Mouse (Mus musculus): ENCODE data around the gene Tnfaip1. TPM values are rescaled to one million over a fixed set of nuclear protein-coding genes. Genes with fewer than 3 reads are reported as not detected.
"Not testable (repeated sequence)": the region's sequence is repeated elsewhere in the genome, so short reads cannot be mapped to it uniquely, and the experiment has no call there.

Gene Tnfaip1
- polyA plus RNA-seq, 2 experiments = 6.7 to 12.6 TPM

- DNase-seq (ENCODE audit: low read depth in 3 of 3, low spot score in 3 of 3) (no peak), ATAC-seq (ENCODE audit: insufficient read depth) (no peak)
- WGBS (ENCODE audit: insufficient replicate concordance) = 64% methylated on average over 4 of the region's 4 CpGs
- Histone ChIP-seq H3K9me3 (ENCODE audit: control insufficient read depth, low read length) (no peaks in the 10 kb centered on the region), H3K4me3 (ENCODE audit: insufficient read depth in 1 of 2, low read depth in 2 of 2, low read length in 2 of 2) (no peak overlapping the region), H3K36me3 (replicated peaks; ENCODE audit: control insufficient read depth, insufficient read depth, low read depth) (peaks cover 8% of the 10 kb centered on the region), H3K9ac (replicated peaks) (no peak overlapping the region), H3K27me3 (ENCODE audit: control insufficient read depth, insufficient read depth, low read length) (no peaks in the 10 kb centered on the region), H3K4me2 (ENCODE audit: low read depth) (peak overlapping the region; percentile 97), H3K27ac (no peak overlapping the region), H3K4me1 (replicated peaks; ENCODE audit: control insufficient read depth in 2 of 2, insufficient read depth in 2 of 2, low read length in 1 of 2) (peaks cover 13 to 18% of the 10 kb centered on the region in 2 experiments)
- TF ChIP-seq CTCF (IDR thresholded peaks at IDR 0.05; ENCODE audit: low read depth) (no peak), EP300 (IDR thresholded peaks at IDR 0.05; ENCODE audit: low read depth) (no peak)
Measured at GRCm38 (mm10) chr11:78534516-78534915, 1.6 kb downstream of the Tnfaip1 start.

GRCm38 (mm10) chr11:78531515-78531914 is 4.6 kb downstream of the Tnfaip1 start:
- not testable (repeated sequence) for H3K9me3 ChIP-seq (ENCODE audit: control insufficient read depth, low read length); ATAC-seq (ENCODE audit: insufficient read depth); H3K4me1 ChIP-seq (replicated peaks; ENCODE audit: control insufficient read depth in 2 of 2, insufficient read depth in 2 of 2, low read length in 1 of 2); H3K9ac ChIP-seq (replicated peaks); H3K27me3 ChIP-seq (ENCODE audit: control insufficient read depth, insufficient read depth, low read length); H3K36me3 ChIP-seq (replicated peaks; ENCODE audit: control insufficient read depth, insufficient read depth, low read depth); H3K27ac ChIP-seq; H3K4me2 ChIP-seq (ENCODE audit: low read depth); H3K4me3 ChIP-seq (ENCODE audit: insufficient read depth in 1 of 2, low read depth in 2 of 2, low read length in 2 of 2); DNase-seq (ENCODE audit: low read depth in 3 of 3, low spot score in 3 of 3)
- WGBS (ENCODE audit: insufficient replicate concordance) = 69% methylated on average over 10 of the region's 10 CpGs

GRCm38 (mm10) chr11:78531046-78531445 is 5.1 kb downstream of the Tnfaip1 start:
- DNase-seq (ENCODE audit: low read depth in 3 of 3, low spot score in 3 of 3) (no peak), ATAC-seq (ENCODE audit: insufficient read depth) (no peak)
- 53% methylated on average over 6 of the region's 6 CpGs for WGBS (ENCODE audit: insufficient replicate concordance)
- H3K4me3 ChIP-seq (ENCODE audit: insufficient read depth in 1 of 2, low read depth in 2 of 2, low read length in 2 of 2) = no peak overlapping the region
- no peak overlapping the region for H3K9ac ChIP-seq (replicated peaks)
- peaks cover 7 to 10% of the 10 kb centered on the region in 2 experiments for H3K4me1 ChIP-seq (replicated peaks; ENCODE audit: control insufficient read depth in 2 of 2, insufficient read depth in 2 of 2, low read length in 1 of 2)
- H3K9me3 ChIP-seq (ENCODE audit: control insufficient read depth, low read length) = no peaks in the 10 kb centered on the region
- no peak overlapping the region for H3K27ac ChIP-seq
- no peak for TF ChIP-seq CTCF (IDR thresholded peaks at IDR 0.05; ENCODE audit: low read depth)
- no peak for TF ChIP-seq EP300 (IDR thresholded peaks at IDR 0.05; ENCODE audit: low read depth)
- no peaks in the 10 kb centered on the region for H3K27me3 ChIP-seq (ENCODE audit: control insufficient read depth, insufficient read depth, low read length)
- no peak overlapping the region for H3K4me2 ChIP-seq (ENCODE audit: low read depth)
- no peaks in the 10 kb centered on the region for H3K36me3 ChIP-seq (replicated peaks; ENCODE audit: control insufficient read depth, insufficient read depth, low read depth)

GRCm38 (mm10) chr11:78530001-78530400 is 6.1 kb downstream of the Tnfaip1 start:
- Histone ChIP-seq H3K36me3 (replicated peaks; ENCODE audit: control insufficient read depth, insufficient read depth, low read depth) (no peaks in the 10 kb centered on the region), H3K9ac (replicated peaks) (no peak overlapping the region), H3K27ac (no peak overlapping the region), H3K9me3 (ENCODE audit: control insufficient read depth, low read length) (no peaks in the 10 kb centered on the region), H3K27me3 (ENCODE audit: control insufficient read depth, insufficient read depth, low read length) (no peaks in the 10 kb centered on the region), H3K4me2 (ENCODE audit: low read depth) (no peak overlapping the region), H3K4me3 (ENCODE audit: insufficient read depth in 1 of 2, low read depth in 2 of 2, low read length in 2 of 2) (no peak overlapping the region), H3K4me1 (replicated peaks; ENCODE audit: control insufficient read depth in 2 of 2, insufficient read depth in 2 of 2, low read length in 1 of 2) (peaks cover 2 to 4% of the 10 kb centered on the region in 2 experiments)
- TF ChIP-seq EP300 (IDR thresholded peaks at IDR 0.05; ENCODE audit: low read depth) (no peak), CTCF (IDR thresholded peaks at IDR 0.05; ENCODE audit: low read depth) (no peak)
- ATAC-seq (ENCODE audit: insufficient read depth) = no peak
- DNase-seq (ENCODE audit: low read depth in 3 of 3, low spot score in 3 of 3) = no peak
- WGBS (ENCODE audit: insufficient replicate concordance) = 76% methylated on average over 12 of the region's 12 CpGs

- DNase-seq (ENCODE audit: low read depth in 3 of 3, low spot score in 3 of 3) (no peak), ATAC-seq (ENCODE audit: insufficient read depth) (no peak)
- no peak overlapping the region for H3K9ac ChIP-seq (replicated peaks)
- TF ChIP-seq CTCF (IDR thresholded peaks at IDR 0.05; ENCODE audit: low read depth) (no peak), EP300 (IDR thresholded peaks at IDR 0.05; ENCODE audit: low read depth) (no peak)
- H3K9me3 ChIP-seq (ENCODE audit: control insufficient read depth, low read length) = no peaks in the 10 kb centered on the region
- H3K27ac ChIP-seq = no peak overlapping the region
- WGBS (ENCODE audit: insufficient replicate concordance) = 78% methylated on average over 9 of the region's 9 CpGs
- H3K4me3 ChIP-seq (ENCODE audit: insufficient read depth in 1 of 2, low read depth in 2 of 2, low read length in 2 of 2) = no peak overlapping the region
- no peaks in the 10 kb centered on the region; the same call in 1 of the 2 replicates for H3K36me3 ChIP-seq (replicated peaks; ENCODE audit: control insufficient read depth, insufficient read depth, low read depth)
- H3K4me2 ChIP-seq (ENCODE audit: low read depth) = no peak overlapping the region
- no peaks in the 10 kb centered on the region for H3K27me3 ChIP-seq (ENCODE audit: control insufficient read depth, insufficient read depth, low read length)
- H3K4me1 ChIP-seq (replicated peaks; ENCODE audit: control insufficient read depth in 2 of 2, insufficient read depth in 2 of 2, low read length in 1 of 2) = no peaks in the 10 kb centered on the region
Measured at GRCm38 (mm10) chr11:78528714-78529113, 7.4 kb downstream of the Tnfaip1 start.
